Mouse (Mus musculus): ENCODE results near the gene Adamts18.
"Not testable (repeated sequence)": the region's sequence is repeated elsewhere in the genome, so short reads cannot be mapped to it uniquely, and the experiment has no call there.

Gene Adamts18

GRCm38 (mm10) chr8:113844801-113845301, 3.7 kb downstream of the Adamts18 start:
- DNase-seq (ENCODE audit: low read depth, low spot score) = no peak

- no peak for DNase-seq (ENCODE audit: low read depth, low spot score)
These were observed 10.3 kb downstream of the Adamts18 start for GRCm38 (mm10) chr8:113838211-113838610.

- no peak for DNase-seq (ENCODE audit: low read depth, low spot score)
These were observed 11.0 kb downstream of the Adamts18 start for GRCm38 (mm10) chr8:113837570-113837915.

GRCm38 (mm10) chr8:113836892-113837569, 11.5 kb downstream of the Adamts18 start:
- DNase-seq (ENCODE audit: low read depth, low spot score) = peak; percentile 26

- no peak for DNase-seq (ENCODE audit: low read depth, low spot score)
These were observed 14.9 kb downstream of the Adamts18 start for GRCm38 (mm10) chr8:113833644-113834043.

- DNase-seq (ENCODE audit: low read depth, low spot score) = no peak
These were observed 21.3 kb downstream of the Adamts18 start for GRCm38 (mm10) chr8:113827270-113827669.

GRCm38 (mm10) chr8:113820983-113821587, 27.5 kb downstream of the Adamts18 start:
- DNase-seq (ENCODE audit: low read depth, low spot score) = no peak

- DNase-seq (ENCODE audit: low read depth, low spot score) = no peak
These were observed 34.6 kb downstream of the Adamts18 start for GRCm38 (mm10) chr8:113813966-113814365.

GRCm38 (mm10) chr8:113811521-113811920, 37.0 kb downstream of the Adamts18 start:
- no peak for DNase-seq (ENCODE audit: low read depth, low spot score)

- DNase-seq (ENCODE audit: low read depth, low spot score) = no peak
These were observed 38.6 kb downstream of the Adamts18 start for GRCm38 (mm10) chr8:113809929-113810328.

GRCm38 (mm10) chr8:113803830-113804611, 44.5 kb downstream of the Adamts18 start:
- DNase-seq (ENCODE audit: low read depth, low spot score) = no peak

- no peak for DNase-seq (ENCODE audit: low read depth, low spot score)
These were observed 47.0 kb downstream of the Adamts18 start for GRCm38 (mm10) chr8:113801551-113801950.

GRCm38 (mm10) chr8:113800556-113800955, 48.0 kb downstream of the Adamts18 start:
- DNase-seq (ENCODE audit: low read depth, low spot score) = not testable (repeated sequence)

- no peak for DNase-seq (ENCODE audit: low read depth, low spot score)
These were observed 49.0 kb downstream of the Adamts18 start for GRCm38 (mm10) chr8:113799550-113799949.

- peak; percentile 29 for DNase-seq (ENCODE audit: low read depth, low spot score)
These were observed 56.7 kb downstream of the Adamts18 start for GRCm38 (mm10) chr8:113791856-113792255.

- no peak for DNase-seq (ENCODE audit: low read depth, low spot score)
These were observed 57.5 kb downstream of the Adamts18 start for GRCm38 (mm10) chr8:113791061-113791460.

- DNase-seq (ENCODE audit: low read depth, low spot score) = peak; percentile 25
These were observed 64.8 kb downstream of the Adamts18 start for GRCm38 (mm10) chr8:113783711-113784110.

GRCm38 (mm10) chr8:113781554-113781953, 67.0 kb downstream of the Adamts18 start:
- no peak for DNase-seq (ENCODE audit: low read depth, low spot score)

- no peak for DNase-seq (ENCODE audit: low read depth, low spot score)
These were observed 73.2 kb downstream of the Adamts18 start for GRCm38 (mm10) chr8:113775361-113775760.

GRCm38 (mm10) chr8:113768861-113769410, 79.6 kb downstream of the Adamts18 start:
- DNase-seq (ENCODE audit: low read depth, low spot score) = no peak

- no peak for DNase-seq (ENCODE audit: low read depth, low spot score)
These were observed 83.4 kb downstream of the Adamts18 start for GRCm38 (mm10) chr8:113765121-113765520.

All from ES-CJ7 (cell line).